Comparison of ENCODE assay signal across 8 mouse cellular contexts in genomic region chr14:40959586-40959985, GRCm38 (mm10). TPM values are rescaled to one million over a fixed set of nuclear protein-coding genes. Genes with fewer than 3 reads are reported as not detected.
DNase-seq lines count a peak whose midpoint lies in the region; ATAC-seq and TF ChIP-seq lines count a peak whose summit lies in the region.

No protein-coding gene starts in this region.

- H3K27ac ChIP-seq in heart, adult 2 months = peak overlapping the region; percentile 93
- peak overlapping the region; percentile 92 for H3K27ac ChIP-seq in lung, embryonic 15.5 days
- H3K27ac ChIP-seq in embryonic facial prominence, embryonic 12.5 days = 0 out of 2 replicates have a peak overlapping the region, but pooled peaks have one; percentile 78
- H3K27ac ChIP-seq in liver, postnatal 0 days (ENCODE audit: low read depth) = peak overlapping the region; percentile 93

- H3K4me2 ChIP-seq in lung, embryonic 15.5 days = peak overlapping the region; percentile 28; the same call in 1 of the 2 replicates
- no peak overlapping the region for H3K4me2 ChIP-seq in embryonic facial prominence, embryonic 12.5 days (replicated peaks)
- peak overlapping the region; percentile 56 for H3K4me2 ChIP-seq in liver, postnatal 0 days (ENCODE audit: low read depth, low read length)

- TF ChIP-seq EP300 in heart, adult 2 months (IDR thresholded peaks at IDR 0.05; ENCODE audit: insufficient read depth, low read depth, low read length) = no peak
- TF ChIP-seq EP300 in liver, postnatal 0 days (IDR thresholded peaks at IDR 0.05; ENCODE audit: low read depth) = no peak

- no peak for TF ChIP-seq CTCF in heart, adult 2 months (IDR thresholded peaks at IDR 0.05)
- TF ChIP-seq CTCF in liver, postnatal 0 days (IDR thresholded peaks at IDR 0.05; ENCODE audit: low read depth) = no peak

- DNase-seq in heart, adult 2 months = peak in 1 of 2 experiments; percentile 1
- no peak for DNase-seq in heart, postnatal 25 days (ENCODE audit: low spot score)
- DNase-seq in lung, postnatal 36 days = no peak
- DNase-seq in liver, postnatal 0 days = peak; percentile 19
- DNase-seq in layer of hippocampus, postnatal 10 days (ENCODE audit: low spot score in 2 of 2) = no peak
- DNase-seq in adrenal gland, postnatal 4 days (ENCODE audit: low spot score in 2 of 2) = no peak

- ATAC-seq in lung, embryonic 15.5 days (ENCODE audit: borderline replicate concordance, extremely low read depth, low FRiP score, low TSS enrichment) = no peak
- no peak for ATAC-seq in embryonic facial prominence, embryonic 12.5 days (ENCODE audit: insufficient number of reproducible peaks, insufficient read depth, low FRiP score, low TSS enrichment)
- ATAC-seq in liver, postnatal 0 days = 0 out of 2 replicates have a peak, but pooled peaks have one; percentile 10

- peaks cover 45% of the 10 kb centered on the region for H3K4me1 ChIP-seq in heart, adult 2 months (ENCODE audit: control insufficient read depth, insufficient read depth, low read length)
- H3K4me1 ChIP-seq in lung, embryonic 15.5 days = peaks cover 89% of the 10 kb centered on the region
- H3K4me1 ChIP-seq in embryonic facial prominence, embryonic 12.5 days = peaks cover 78% of the 10 kb centered on the region
- peaks cover 87% of the 10 kb centered on the region for H3K4me1 ChIP-seq in liver, postnatal 0 days (ENCODE audit: insufficient read depth)

- H3K9ac ChIP-seq in heart, adult 2 months (ENCODE audit: low read depth, low read length) = no peak overlapping the region
- no peak overlapping the region for H3K9ac ChIP-seq in lung, embryonic 15.5 days
- H3K9ac ChIP-seq in embryonic facial prominence, embryonic 12.5 days = no peak overlapping the region
- H3K9ac ChIP-seq in liver, postnatal 0 days (replicated peaks) = peak overlapping the region; percentile 48

- no peak overlapping the region for H3K4me3 ChIP-seq in heart, adult 2 months
- no peak overlapping the region for H3K4me3 ChIP-seq in lung, embryonic 15.5 days
- no peak overlapping the region for H3K4me3 ChIP-seq in embryonic facial prominence, embryonic 12.5 days
- no peak overlapping the region for H3K4me3 ChIP-seq in liver, postnatal 0 days (ENCODE audit: low read depth, low read length)

- 43% methylated on average over 3 of the region's 3 CpGs for WGBS in heart, adult 2 months
- WGBS in lung, embryonic 15.5 days = 31% methylated on average over 3 of the region's 3 CpGs
- 35% methylated on average over 3 of the region's 3 CpGs for WGBS in embryonic facial prominence, embryonic 12.5 days
- 27% methylated on average over 3 of the region's 3 CpGs for WGBS in liver, postnatal 0 days (ENCODE audit: insufficient replicate concordance)

- no peak for TF ChIP-seq POLR2A in heart, adult 2 months (IDR thresholded peaks at IDR 0.05; ENCODE audit: insufficient read depth, low read depth, low read length)

- H3K27me3 ChIP-seq in heart, adult 2 months (ENCODE audit: control insufficient read depth, insufficient read depth, low read length) = no peaks in the 10 kb centered on the region
- H3K27me3 ChIP-seq in lung, embryonic 15.5 days = no peaks in the 10 kb centered on the region
- no peaks in the 10 kb centered on the region for H3K27me3 ChIP-seq in embryonic facial prominence, embryonic 12.5 days
- no peaks in the 10 kb centered on the region for H3K27me3 ChIP-seq in liver, postnatal 0 days (ENCODE audit: insufficient read depth, low read length)

- intact Hi-C loops in heart, adult 2 months (cut with DNase I) = loop anchor here (2.0 kb wide), 1 partner anchor 35 kb away; no protein-coding TSS in a partner anchor
- intact Hi-C loops in heart, postnatal 25 days (cut with DNase I) = no loop called here

- H3K79me2 ChIP-seq in heart, adult 2 months (replicated peaks; ENCODE audit: control insufficient read depth, insufficient read depth, low read length) = 0 out of 2 replicates have a peak, but pooled peaks cover 7% of the 10 kb centered on the region

- H3K36me3 ChIP-seq in heart, adult 2 months (ENCODE audit: control insufficient read depth, insufficient read depth, low read length) = peaks cover 13% of the 10 kb centered on the region
- no peaks in the 10 kb centered on the region for H3K36me3 ChIP-seq in lung, embryonic 15.5 days
- H3K36me3 ChIP-seq in embryonic facial prominence, embryonic 12.5 days = no peaks in the 10 kb centered on the region
- H3K36me3 ChIP-seq in liver, postnatal 0 days (replicated peaks; ENCODE audit: insufficient read depth, low read length) = no peaks in the 10 kb centered on the region; the same call in 1 of the 2 replicates

- no peaks in the 10 kb centered on the region for H3K9me3 ChIP-seq in lung, embryonic 15.5 days
- no peaks in the 10 kb centered on the region for H3K9me3 ChIP-seq in embryonic facial prominence, embryonic 12.5 days
- no peaks in the 10 kb centered on the region for H3K9me3 ChIP-seq in liver, postnatal 0 days (ENCODE audit: low read length)

RNA-seq across cellular contexts. Expression of gene Tspan14, which starts 7.0 kb away (rescaled TPM):
- 10 to 100 TPM; 11.8 to 18.6 TPM for total RNA-seq in heart, adult 2 months (2021)
- 25.7 and 26.4 TPM in 2 replicates for polyA plus RNA-seq in heart, adult 2 months (2012; rRNA removed)
- 10 to 100 TPM; 17.1 to 18.1 TPM for total RNA-seq in heart, postnatal 25 days (2021)
- polyA plus RNA-seq in lung, embryonic 15.5 days (2015; fragmentation: Nextera tagmentation; extraction: Ambion mirVana) = 99.0 and 101 TPM in 2 replicates
- polyA plus RNA-seq in embryonic facial prominence, embryonic 12.5 days (2016; fragmentation: Nextera tagmentation; extraction: Ambion mirVana) = 87.6 and 89.7 TPM in 2 replicates
- polyA plus RNA-seq in liver, postnatal 0 days (2015; fragmentation: Nextera tagmentation; extraction: Ambion mirVana) = 22.0 and 24.9 TPM in 2 replicates
- 10 to 100 TPM; 47.3 to 48.7 TPM for total RNA-seq in layer of hippocampus, postnatal 10 days (2021)
- 10 to 100 TPM; 54.0 to 57.9 TPM for total RNA-seq in adrenal gland, postnatal 4 days (2021)

RNA-seq across cellular contexts. Expression of gene Fam213a, which starts 54.0 kb away (rescaled TPM):
- total RNA-seq in heart, adult 2 months (2021) = 10 to 100 TPM; 27.1 to 32.4 TPM
- 13.5 and 16.6 TPM in 2 replicates for polyA plus RNA-seq in heart, adult 2 months (2012; rRNA removed)
- 10 to 100 TPM; 16.3 to 17.0 TPM for total RNA-seq in heart, postnatal 25 days (2021)
- polyA plus RNA-seq in lung, embryonic 15.5 days (2015; fragmentation: Nextera tagmentation; extraction: Ambion mirVana) = 147 and 150 TPM in 2 replicates
- polyA plus RNA-seq in embryonic facial prominence, embryonic 12.5 days (2016; fragmentation: Nextera tagmentation; extraction: Ambion mirVana) = 57.1 and 57.7 TPM in 2 replicates
- polyA plus RNA-seq in liver, postnatal 0 days (2015; fragmentation: Nextera tagmentation; extraction: Ambion mirVana) = 80.4 and 85.0 TPM in 2 replicates
- 100 to 1,000 TPM; 132 to 150 TPM for total RNA-seq in layer of hippocampus, postnatal 10 days (2021)
- 10 to 100 TPM; 75.5 to 79.0 TPM for total RNA-seq in adrenal gland, postnatal 4 days (2021)
